Mouse (Mus musculus) kidney, postnatal 10 days (tissue): ENCODE measurements around the gene Egr2.

Experiments
- DNase-seq: peaks from one replicate; pipeline ENCODE4 v3.0.0; 2021; ENCODE audit warnings: mixed read lengths

The Egr2 gene

DNA sequence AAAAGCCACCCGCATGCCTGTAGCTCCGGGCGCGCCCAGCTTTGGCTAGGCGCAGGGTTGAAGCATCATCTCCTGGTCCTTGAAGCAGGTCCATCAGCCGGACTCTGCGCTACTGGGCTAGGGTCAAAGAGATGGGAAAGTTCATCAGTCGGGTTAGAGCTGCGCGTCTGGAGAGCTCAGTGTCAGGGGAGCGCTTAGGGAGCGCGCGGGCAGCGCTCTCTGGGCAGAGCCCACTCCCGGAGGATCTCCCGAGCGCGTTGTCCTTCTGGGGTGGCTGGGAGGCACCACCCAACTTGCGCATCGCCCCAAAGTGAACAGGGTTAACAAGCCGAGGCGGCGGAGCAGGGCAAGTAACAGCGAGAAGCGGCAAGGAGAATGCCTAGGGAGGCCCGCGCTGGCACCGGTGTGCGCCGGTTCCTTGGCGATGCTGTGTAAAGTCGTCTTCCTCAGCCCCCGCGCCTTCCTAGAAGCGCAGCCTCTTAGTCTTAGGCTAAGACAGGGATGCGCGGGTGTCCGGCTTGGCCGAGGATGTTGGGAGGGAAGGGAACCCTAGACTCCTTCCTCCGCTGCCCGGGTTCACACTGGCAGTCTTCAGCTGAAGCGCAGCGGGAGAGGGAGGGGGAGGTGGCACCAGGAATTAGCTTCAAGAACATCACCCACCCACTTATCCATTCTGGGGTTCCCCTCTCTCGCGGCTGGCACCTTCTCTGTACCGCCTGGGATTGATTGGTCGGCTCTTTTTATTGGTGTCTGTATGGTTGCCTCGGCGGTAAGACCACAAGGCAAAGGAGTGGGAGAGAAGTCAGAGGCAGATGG lies 3.5 kb downstream of the Egr2 start:
- DNase-seq = peak; percentile 28

DNA sequence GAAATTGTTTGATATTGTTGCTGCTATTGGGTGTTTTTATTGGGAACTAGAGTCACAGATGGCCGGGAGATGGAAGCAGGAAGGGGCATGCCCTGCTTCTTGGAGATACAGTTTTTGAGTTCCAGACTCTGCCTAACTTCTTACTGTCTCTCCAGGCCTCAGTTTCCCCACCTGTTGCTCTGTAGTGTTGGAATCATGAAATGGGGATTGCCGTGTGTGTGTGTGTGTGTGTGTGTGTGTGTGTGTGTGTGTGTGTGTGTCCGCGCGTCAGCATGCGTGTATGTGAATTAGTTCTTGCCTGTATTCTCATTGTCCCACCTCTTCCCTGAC lies 4.1 kb downstream of the Egr2 start:
- no peak for DNase-seq

DNA sequence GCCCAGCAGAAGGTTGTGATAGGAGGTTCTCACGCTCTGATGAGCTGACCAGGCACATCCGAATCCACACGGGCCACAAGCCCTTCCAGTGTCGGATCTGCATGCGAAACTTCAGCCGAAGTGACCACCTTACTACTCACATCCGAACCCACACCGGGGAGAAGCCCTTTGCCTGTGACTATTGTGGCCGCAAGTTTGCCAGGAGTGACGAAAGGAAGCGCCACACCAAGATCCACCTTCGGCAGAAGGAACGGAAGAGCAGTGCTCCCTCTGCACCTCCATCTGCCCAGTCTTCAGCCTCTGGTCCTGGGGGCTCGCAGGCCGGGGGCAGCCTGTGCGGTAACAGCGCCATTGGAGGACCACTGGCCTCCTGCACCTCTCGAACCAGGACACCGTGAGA lies 5.3 kb downstream of the Egr2 start:
- DNase-seq = no peak

DNA sequence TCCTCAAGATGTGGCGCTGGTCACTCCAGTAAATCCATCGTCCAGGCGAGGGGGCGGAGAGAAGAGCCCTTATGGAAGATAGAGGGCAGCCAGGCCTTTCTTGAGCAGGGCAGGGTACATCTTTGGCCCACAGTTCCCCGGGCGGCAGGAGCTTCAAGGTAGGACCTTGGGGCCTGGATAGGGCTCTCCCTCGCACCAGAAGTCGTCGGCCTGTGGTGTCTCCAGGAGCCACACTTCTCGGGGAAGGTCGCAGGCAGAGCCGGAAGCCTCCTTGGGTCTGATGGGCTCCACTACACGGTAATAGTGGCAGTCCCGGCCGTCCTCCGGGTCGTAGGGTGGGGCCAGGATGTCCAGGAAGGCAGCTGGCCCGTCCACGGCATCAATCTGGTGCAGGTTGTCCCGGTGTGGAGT lies 12.6 kb downstream of the Egr2 start:
- DNase-seq = peak; percentile 49

DNA sequence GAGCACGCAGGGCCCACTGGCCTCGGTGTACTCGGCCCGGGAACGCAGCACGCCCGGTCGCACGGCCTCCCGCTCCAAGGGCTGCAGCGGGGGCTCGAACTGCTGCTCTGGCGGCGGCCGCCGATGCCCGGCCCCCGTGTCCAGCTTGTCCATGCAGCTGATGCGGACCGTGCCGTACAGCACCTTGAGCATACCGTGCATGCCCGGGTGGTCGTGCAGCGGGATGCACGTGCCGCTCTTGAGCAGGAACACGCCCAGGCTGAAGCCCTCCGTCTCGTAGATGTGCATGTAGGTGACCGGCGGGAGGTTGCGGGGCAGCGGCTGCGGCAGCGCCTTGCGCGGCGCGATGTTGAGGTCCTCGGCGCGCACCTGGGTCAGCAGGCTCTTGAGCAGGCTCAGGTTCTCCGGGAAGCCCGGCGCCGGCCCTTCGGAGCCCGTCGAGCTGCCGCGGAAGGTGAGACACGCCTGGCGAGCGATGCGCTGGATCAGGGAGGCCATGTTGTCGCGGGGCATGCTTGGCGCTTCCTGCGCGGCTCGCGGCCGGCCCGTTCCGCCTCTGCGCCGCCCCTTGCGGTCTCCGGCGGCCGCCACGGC lies 13.1 kb downstream of the Egr2 start:
- DNase-seq = peak; percentile 74

DNA sequence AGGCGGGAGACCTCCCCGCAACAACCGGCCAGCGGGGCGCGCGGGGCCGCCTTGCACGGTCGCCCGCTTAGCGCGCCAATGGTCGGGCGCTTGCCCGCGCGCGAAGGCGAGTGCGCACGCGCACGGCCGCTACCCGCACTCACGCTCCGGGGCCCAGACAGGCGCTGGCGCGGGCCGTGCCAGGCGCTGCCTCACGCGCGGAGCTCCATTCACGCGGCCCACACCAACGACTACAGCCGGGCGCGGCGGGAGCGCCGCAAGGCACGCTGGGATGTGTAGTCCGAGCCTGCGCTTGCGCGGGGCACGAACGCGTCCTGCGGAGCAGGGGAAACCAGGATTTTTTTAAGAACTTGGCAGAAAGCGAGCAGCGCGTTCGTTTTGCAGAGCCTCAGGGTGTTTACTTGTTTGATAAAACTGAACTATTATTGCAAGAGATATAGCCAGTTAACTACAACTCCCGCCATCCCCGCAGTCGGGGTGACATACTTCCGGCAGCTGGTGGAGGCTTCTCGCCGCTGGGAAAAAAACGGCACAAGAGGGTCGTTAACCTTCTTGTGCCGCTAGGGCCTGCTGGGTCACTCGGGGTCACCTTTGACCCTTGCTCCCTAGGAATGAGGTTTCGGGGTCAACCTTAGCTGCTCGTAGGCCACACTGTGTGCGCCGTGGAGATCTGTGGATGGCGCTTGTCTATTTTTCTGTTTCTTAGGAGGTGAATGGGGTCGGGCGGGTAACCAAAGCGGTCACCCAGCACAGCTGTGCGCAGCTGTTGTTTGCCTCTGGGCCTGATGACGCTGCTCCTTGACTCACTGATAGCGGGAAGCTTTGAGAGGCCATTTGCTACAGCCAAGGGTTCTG lies 13.8 kb downstream of the Egr2 start, which contains the start of gene Ado:
Gene Ado, minus strand, starts transcription at position 79 of the 855 bp plus-strand sequence.
- peak; percentile 93 for DNase-seq

DNA sequence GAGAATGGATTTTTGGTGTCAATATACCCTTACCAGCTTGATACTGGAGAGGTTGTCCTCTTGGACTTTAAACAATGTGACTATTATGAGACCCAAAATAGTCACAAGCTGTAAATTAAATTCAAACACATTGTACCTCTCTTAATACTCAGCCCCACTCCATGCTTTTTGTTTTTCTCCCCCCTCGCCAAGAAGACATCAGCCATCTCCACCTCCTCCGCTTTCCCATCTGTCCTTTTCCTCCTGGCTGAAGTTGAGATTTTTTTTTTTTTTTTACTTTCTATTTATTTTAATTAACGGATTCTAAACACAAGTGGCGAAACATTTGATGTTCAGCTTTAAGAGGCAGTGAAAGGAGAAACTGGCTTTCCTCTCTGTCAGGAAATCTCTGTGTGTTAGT lies 22.8 kb downstream of the Egr2 start:
- DNase-seq = no peak

DNA sequence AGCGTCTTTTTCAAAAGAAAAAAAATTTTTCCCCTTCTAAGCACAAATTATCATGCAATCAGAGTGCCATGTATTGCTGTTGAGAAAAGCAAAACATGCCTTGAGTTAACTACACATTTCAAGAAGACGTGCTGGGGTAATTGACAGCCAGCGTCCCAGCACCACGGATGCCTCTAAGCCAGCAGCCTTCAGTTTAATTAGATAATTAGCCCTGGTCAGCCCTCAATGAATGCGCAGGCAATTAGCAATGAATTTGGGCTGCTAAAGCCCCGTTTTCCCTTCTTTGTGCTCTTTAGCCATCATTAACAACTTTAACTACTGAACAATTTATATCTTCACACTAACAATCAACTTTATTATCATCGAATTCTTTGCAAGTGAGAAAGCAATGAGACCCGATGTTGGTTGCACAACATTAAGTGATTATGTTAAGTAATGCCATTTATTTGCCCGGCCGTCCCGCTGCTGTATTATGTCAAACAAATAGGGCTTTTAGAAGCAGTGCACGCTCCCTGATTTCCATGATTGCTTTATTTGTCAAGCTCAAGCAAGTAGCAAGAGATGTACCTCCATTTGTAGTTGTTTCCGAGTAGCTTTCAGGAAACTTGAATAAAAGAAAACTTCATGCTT lies 24.6 kb downstream of the Egr2 start:
- DNase-seq = no peak

DNA sequence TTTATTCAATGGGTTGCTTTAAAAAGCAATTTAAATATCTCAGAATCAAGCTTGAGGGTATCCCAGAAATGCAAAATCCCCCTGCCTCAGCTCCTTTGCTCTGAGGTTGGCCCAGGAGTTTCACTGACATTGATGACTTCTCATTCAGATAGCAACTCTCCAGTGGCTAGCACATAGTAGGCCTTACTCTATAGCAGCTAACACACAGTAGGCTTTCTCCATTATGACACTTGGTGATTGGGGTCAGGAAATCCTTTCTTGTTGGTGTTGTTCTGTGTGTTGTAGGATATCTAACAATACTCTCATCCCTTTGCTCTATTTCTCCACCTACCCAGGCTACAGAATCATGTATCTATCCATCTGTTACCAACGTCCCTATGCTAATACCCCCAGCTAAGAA lies 25.9 kb downstream of the Egr2 start:
- no peak for DNase-seq

DNA sequence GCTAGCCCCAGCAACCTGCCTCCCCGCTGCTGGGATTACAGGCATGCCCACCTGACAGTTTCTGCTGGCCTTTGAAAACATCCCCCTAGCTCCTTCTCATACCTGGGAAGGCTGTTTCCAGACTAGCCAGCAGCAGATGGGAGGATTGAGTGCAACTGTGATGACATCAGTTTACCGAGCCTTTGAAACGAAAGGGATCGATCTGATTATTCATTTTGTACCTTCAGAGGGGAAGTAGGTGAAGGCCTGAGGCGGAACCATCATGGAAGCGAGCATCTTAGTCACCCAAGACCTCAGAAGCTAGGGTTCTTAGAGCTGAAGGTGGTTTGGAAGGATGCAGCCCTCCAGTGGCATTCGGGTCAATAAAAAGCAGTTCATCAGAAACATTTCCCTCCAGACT lies 29.2 kb downstream of the Egr2 start:
- DNase-seq = no peak

DNA sequence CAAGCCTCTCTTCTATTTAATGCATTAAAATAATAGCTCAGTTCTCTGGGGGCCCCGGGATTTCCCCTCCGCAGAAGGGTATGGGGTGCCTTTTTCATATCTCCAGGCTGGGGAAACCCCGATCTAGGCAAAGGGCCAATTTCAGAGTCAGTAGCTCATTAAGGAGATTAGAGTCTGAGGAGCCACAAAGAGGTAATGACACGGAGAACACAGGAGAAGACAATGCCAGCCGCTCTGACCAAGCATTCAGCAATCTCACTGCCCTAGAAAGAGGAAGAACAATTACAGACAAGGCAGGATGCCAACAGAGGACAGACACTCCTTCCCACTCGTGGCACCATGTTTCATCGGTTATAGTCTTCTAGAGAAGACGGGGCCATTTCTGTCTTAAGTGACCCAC lies 30.8 kb downstream of the Egr2 start:
- DNase-seq = no peak

DNA sequence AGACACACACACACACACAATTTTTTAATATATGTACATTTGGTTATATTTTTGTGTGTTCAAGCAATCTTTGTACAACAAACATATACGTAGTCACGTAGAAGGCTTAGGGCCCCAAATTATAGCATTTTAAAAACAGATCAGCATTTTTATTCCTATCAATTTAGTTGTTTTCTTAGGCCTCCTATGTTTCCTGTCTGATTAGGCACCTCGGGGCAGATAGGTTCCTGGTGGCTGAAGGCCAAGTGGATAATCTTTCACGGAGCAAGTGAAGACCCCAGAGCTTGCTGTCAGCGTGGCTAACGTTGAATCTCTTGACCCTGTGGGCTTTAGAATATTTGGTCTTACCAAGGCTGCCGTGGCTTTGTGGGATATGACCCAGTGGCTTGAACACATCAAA lies 34.3 kb downstream of the Egr2 start:
- no peak for DNase-seq

DNA sequence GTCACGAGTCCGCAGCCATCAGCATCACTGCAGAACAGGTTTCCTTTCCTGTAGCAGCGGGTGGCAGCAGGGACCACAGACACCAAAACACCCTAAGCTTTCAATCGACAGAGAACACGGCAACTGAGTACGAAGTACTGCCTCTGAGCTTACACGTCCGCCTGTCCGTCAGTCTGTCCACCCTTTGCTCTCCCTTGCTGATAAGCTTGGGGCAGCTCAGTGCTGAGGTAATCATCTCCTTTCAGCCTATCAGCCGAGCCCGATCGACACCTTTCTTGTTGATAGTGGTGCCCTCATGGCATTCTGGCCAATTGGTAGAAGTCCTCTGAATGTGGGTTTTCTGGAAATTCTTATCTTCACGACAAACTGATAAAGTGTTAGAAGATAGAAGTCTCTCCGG lies 36.2 kb downstream of the Egr2 start:
- no peak for DNase-seq

DNA sequence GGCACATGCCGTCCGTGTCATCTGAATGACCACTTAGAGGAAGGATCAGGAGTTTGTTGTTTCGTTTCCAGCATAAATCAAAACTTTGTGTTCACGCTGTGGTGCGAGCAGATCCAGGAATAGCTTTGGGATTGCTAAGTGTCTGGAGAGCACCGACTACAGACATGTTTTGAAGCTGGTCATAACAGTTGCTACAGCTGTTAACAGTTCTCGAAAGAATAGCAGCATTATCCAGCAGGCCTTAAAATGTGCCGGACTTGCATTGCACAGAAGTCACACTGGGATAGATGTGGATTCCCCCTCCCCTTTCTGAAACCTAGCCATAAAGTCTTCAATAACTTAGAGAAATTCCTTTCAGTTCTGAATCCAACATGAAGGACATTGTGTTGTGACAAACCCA lies 38.0 kb downstream of the Egr2 start:
- DNase-seq = no peak

DNA sequence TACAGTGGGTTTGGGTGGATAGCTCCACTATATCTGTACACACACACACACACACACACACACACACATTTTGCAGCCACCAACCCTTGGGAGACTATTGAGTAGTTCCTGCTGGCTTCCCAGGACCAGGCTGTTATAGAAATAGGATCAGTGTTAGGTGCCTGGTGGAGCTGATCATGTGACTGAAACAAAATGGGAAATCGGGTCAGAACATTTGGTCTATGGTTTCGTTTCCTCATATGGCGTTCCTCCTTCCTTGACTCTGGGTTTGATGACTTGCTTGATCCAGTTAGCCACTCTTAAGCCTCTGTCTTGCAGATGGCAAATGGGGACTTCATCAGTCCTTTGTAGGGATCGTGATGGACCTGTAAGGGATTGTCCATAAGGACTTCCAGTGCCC lies 44.6 kb downstream of the Egr2 start:
- DNase-seq = no peak

DNA sequence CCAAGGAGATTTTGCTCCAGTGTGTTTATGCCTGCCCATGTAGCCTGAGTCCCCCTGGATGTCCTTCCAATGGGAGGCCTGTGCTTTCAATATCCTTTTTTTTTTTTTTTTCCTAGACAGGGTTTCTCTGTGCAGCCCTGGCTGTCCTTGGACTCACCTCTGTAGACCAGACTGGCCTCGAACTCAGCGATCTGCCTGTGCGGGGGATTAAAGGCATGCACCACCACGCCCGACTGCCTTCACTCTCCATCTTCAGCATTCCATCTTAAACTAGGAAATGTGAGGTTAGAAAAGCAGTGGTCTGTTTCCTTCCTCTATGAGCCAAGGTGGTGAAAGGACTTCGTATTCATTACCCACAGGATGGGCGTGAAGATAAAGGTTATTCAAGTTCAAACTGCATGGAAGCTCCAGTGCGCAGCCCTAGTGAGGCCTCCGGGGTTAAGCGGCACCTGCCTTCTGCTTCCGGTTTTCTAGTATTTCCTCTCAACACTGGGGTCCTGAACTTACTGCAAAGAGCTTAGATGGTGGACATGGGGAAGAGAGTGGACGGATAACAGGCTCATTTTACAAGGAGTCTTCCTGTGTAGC lies 46.5 kb downstream of the Egr2 start:
- peak; percentile 18 for DNase-seq

DNA sequence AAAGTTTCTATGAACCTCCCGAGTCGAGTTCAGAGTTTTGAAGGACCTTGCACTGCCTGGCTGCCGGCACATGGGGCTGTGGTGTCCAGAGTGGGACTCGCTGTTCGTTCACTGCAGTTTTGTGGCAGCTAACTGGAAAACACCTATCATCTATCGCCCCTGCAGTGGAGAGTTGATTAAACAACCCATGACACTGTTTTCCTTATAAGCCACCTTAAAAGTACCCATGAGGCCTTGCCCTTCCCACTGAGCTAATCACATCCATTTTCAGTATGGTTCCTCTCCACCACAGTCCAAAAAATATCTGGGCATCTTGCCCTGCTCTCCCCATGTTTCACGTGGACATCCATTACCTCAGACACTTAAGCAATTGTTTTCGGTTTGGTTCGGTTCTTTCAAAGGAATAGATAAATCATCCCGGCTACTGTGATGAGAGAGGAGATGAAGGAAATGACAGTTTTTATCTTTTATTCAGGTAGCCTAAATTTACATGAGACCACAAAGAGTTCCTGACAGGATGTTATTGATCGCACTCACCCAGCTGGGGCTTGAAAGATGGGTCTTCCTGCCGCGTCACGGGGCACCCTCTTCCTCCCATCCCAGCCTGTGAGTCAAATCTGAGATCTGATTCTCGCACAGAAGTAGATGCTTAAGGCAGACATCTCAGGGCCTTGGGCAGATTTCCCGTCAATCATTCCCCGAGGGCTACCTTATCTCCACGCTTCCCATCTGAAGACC lies 50.8 kb downstream of the Egr2 start:
- DNase-seq = no peak
